Mouse (Mus musculus) cerebellum, postnatal 25 days (tissue): ENCODE results near the gene Ctf2.

ENCODE experiments used
- DNase-seq, 2 experiments: peaks; one replicate each; pipeline ENCODE4 v3.0.0; 2021; ENCODE audit warnings: mixed read lengths in 2 of 2

Ctf2 gene

DNA sequence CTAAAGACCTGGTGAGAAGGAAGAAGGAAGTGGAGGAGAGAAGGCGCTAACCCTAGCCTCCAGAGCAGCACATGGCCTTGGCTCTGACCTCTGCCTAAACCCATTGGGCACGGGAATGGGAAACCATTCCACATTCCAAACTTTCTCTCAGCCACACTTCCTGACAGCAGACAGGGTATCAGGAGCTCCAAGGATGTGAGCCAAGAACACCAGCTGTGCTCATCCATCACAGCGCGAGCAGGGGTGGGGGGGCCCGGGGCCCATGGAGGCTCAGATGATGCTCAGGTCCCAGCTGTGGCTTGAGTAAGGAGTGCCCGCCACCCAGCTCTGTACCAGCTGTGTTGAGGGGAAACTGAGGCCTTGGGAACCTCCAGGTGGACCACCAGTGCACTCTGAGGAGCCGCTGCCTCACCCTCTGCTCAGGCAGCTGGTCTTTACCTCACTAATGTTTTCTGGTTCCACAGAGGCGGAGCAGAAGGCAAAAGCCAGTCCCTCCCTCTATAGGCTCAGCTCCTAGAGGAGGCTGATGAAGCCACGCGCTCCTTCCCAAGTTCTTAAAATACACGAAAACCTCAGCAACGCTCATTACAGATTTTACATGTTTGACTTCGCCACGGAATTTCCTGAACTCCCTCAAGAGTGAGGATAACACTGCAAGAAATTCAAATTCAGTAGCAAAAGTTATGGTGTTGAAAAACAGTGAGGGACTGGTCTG, 46.5 kb downstream of the Ctf2 start:
- no peak for DNase-seq

GRCm38 (mm10) chr7:127681888-127682553, 49.9 kb downstream of the Ctf2 start:
- DNase-seq: no peak

DNA sequence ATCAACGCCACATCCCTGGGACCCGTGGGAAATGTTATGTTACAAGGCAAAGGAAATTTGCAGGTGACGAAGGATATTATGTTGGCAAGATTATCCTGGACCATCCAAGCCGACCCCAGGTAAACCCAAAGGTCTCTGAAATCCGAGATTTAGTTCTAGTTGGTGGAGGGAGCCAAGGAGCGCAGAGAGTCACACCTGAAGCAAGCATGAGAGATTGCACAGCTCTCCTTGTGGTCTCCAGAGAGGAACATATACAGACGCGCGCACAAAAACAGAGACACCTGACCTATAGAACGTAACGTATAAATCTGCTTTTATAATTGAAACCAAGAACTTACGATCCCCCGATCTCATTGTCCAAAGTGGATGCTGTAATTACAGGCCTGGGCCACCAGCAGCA, 51.4 kb downstream of the Ctf2 start:
- DNase-seq: no peak

DNA sequence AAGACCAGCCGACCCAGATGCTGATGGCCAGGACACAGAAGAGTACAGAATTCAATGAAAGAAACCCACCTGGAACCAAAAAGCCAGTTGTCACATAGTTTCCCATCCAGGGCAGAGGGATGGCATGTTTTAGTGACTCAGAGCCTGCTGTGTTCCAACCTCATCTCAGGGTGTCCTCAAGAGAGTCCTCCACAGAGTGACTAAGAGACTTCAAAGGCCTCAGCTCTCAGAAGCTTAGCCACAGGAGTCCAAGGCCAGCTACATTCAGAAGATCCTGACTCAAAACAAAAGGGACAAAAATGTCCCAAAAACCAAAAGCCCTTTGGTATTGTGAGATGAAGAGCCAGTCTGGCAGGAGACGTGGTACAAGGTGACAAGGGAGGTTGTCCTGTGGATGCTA, 53.2 kb downstream of the Ctf2 start:
- no peak for DNase-seq

GRCm38 (mm10) chr7:127677609-127678008, 54.4 kb downstream of the Ctf2 start:
- DNase-seq: no peak

GRCm38 (mm10) chr7:127677077-127677476, 54.9 kb downstream of the Ctf2 start:
- peak; percentile 60 to 76 for DNase-seq

GRCm38 (mm10) chr7:127675391-127675811, 56.6 kb downstream of the Ctf2 start:
- peak in 1 of 2 experiments; percentile 39 for DNase-seq

- peak; percentile 88 to 93 for DNase-seq
Observed at GRCm38 (mm10) chr7:127674977-127675376, 57.0 kb downstream of the Ctf2 start.

DNA sequence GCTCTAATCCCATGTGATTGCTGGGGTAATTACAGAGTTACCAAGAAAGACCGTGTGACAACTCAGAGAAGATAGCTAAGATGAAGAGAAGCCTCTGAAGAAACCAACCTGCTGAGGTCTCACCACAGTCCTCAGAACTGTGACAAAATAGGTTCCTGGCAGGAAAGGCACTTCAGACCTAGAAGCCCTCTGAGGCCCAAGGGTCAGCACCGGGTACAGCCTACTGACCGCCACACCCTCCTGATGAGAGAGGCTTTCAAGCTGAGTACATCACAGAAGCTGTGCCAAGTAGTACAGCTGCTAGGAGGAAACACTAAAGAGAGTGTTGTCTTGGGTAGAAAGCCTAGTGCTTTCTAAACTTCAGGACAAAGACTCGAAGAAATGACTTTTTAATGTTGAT, 59.2 kb downstream of the Ctf2 start:
- no peak for DNase-seq

- no peak for DNase-seq
Observed at GRCm38 (mm10) chr7:127671880-127672774, 59.8 kb downstream of the Ctf2 start.
